Mouse (Mus musculus) bone marrow macrophage, adult 2 months (primary cell): ENCODE data around the gene Eri3.

Experiments used
- CTCF ChIP-seq: IDR thresholded peaks from 2 replicates; pipeline ENCODE4 v1.5.1; 2012; ENCODE audit warnings: low read depth, mild to moderate bottlenecking, low read length, moderate library complexity
- POLR2A ChIP-seq: IDR thresholded peaks from 2 replicates; pipeline ENCODE4 v1.6.1; 2012; ENCODE audit warnings: mild to moderate bottlenecking, low read depth, low read length, borderline replicate concordance

GRCm38 (mm10) chr4:117657646-117658045 lies 107.5 kb downstream of the Eri3 start:
- TF ChIP-seq POLR2A: no peak
- no peak for TF ChIP-seq CTCF
